Mouse (Mus musculus) mouse trophoblast stem cell (cell line): Measurements from ENCODE around the gene Zfp526.
"Not testable (repeated sequence)": the region's sequence is repeated elsewhere in the genome, so short reads cannot be mapped to it uniquely, and the experiment has no call there.

Experiments used
- in situ Hi-C, 2 experiments: fragments of 300-500 bp; cut with MseI, MboI; formaldehyde crosslinking; loops; 2 replicates in 1 of 2; 3 replicates in 1 of 2; pipeline ENCODE4 v1.15.1; 2025

Gene Zfp526

DNA sequence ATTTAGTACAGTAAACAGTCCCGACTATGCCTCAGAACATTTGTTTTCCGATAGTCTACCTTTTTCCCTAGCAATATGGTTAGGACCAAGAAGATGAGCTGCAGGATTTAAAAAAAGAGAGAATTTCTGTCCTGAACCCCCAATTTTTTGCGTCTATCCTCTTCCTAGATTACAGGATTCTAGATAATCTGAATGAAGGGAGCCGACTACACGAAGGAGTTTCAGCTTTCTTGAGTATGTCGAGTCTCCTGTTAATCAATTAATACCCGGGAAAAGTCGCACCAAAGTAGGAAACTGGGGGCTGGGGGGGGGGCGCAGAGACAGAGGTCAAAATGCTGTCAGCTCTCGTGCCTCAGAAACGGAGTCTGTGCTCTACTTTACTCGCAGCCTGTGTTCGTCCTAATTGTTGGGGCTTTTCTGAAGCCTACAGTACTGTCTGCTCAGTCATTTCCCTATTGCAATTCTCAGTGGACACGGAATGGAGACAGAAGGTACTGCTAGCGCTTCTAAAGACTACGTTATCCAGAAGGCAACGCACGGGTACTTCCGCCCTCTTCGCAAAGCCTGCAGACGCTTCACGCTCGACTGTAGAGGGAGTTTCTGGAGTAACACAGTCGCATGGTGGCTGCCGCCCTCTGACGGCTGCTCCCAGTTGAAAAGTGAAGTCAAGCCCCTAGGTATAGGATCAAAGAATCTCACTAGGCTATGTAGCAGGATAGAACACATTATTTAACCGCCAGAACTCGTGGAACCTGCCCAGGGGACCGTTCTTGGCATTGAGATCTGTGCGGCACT lies 17.8 kb downstream of the Zfp526 start:
- in situ Hi-C loops: loop anchor here in 1 of 2 experiments (5.0 kb wide), 1 partner anchor 38 kb away; no protein-coding TSS in a partner anchor

DNA sequence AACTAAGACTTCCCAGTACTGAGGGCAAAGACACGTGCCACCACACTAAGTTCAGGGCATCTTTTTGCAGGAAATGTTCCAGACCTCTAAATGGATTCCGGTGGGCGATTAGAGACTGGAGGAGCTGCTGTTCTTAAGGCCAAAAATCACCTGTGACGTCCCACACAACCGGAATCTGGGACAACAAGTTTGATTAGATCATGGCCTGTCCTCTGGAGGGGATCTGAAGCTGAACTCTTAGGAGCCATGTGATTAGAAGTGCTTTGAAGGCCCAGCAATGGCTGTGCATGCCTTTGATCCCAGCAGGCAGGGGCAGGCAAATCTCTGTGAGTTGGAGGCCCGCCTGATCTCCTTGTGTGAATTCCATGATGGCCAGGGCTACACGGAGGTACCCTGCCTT lies 19.4 kb downstream of the Zfp526 start:
- in situ Hi-C loops: loop anchor here in 1 of 2 experiments (5.0 kb wide), 1 partner anchor 37 kb away; no protein-coding TSS in a partner anchor

DNA sequence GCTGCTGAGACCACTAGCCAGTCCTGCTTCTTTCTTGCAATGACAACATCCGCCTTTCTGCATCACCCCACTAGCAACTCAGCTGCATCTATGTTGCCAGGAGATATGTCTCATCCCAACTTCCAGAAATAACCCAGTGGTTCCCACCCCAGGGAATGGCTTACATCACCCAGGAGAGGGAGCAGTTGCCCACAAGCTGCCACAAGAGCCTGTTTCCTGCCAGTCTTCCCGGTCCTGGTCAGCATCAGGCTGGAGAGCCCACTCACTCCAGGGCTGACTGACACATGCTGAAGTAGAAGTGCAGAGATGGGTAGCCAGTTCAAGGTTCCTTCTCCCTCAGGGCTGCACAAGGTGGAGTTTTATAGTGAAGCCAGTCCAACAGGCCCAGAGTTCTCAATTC lies 19.8 kb downstream of the Zfp526 start:
- in situ Hi-C loops: loop anchor here in 1 of 2 experiments (5.0 kb wide), 1 partner anchor 36 kb away; no protein-coding TSS in a partner anchor

DNA sequence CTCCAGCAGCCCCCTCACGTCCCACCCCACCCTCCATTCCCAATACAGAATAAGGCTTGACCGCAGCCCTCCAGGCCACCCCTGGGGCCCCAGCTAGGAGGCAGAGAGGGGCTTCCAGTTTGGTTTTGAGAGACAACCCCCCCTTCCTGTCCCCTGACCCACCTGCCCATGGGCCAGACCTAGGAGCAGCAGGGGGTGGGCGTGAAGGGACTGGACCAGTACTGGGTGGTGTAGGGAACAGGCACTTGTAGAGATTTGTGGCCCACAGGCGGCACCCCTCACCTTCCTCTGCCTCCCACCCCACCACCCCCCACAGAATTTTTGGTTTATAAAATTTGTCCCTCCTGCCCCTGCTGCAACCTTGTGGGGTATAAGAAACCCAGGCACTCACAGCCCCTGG lies 22.1 kb downstream of the Zfp526 start:
- in situ Hi-C loops: loop anchor here in 1 of 2 experiments (5.0 kb wide), 1 partner anchor 34 kb away; no protein-coding TSS in a partner anchor

DNA sequence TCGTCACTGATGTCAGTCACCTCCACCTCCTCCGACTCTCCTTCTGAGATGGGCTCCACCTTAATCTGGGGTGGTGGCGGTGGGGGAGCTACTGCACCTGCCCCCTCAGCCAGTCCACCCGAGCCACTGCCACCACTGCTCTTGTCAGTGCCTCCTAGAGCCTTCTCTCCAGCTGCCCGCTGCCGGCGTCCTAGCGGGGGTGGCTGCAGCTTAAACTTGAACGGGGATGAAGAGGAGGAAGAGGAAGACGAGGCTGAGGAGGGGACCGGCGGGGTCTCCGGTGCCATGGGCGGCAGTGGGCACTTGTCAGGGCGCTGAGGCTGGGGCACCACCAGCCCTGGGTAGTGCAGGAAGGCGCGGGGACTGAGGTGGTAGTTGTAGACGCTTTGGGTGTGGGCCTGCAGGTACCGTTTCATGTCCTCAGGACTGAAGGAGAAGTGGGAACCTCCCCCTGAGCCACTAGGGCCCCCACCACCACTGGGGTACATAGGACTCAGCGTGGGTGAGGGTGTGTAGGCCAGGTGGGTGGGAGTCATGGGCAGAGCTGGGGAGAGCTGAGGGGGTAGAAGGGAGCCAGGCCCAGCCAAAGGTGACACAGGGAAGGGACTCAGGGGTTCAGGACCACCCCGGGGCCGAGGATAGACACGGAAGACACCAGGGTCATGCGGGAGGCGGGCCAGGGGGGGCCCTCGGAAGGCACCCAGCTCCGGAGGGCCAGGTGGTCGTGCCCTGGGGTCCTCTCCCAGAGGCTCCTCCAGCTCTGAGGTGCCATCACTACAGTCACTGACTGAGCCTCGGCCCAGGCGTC lies 23.5 kb downstream of the Zfp526 start:
- in situ Hi-C loops: loop anchor here in 1 of 2 experiments (5.0 kb wide), 1 partner anchor 33 kb away; no protein-coding TSS in a partner anchor

DNA sequence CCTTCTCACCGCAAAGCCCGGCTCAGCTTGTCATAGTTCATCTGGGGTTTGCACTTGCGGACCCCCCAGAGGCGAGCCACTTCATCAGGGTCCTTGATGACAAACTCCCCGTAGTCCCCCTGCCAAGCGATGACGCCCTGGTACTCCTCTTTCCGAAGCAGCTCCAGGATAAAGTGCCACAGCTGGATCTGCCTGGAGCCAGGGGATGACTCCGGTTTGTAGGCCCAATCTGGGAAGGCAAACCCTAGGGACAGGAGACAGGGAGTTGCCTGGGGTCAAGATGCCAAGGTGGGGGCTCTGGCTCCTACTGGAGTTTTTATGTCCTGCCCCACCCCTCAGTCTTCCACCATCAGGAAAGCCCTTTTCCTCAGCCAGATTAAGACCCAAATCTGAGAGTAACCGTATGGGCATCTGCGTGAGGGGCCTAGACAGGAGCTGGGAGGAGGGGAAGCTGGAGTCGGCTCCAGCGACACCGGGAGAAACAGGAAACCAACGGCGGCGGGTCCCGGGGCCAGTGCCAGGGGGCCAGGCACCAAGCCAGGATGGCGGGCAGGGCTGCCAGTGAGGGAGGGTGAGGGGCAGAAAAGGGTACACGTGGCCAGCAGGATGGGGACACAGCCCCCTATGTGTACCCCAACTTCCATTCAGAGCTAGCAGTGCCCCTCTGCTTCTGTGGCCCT lies 25.0 kb downstream of the Zfp526 start:
- in situ Hi-C loops: no loop called here

DNA sequence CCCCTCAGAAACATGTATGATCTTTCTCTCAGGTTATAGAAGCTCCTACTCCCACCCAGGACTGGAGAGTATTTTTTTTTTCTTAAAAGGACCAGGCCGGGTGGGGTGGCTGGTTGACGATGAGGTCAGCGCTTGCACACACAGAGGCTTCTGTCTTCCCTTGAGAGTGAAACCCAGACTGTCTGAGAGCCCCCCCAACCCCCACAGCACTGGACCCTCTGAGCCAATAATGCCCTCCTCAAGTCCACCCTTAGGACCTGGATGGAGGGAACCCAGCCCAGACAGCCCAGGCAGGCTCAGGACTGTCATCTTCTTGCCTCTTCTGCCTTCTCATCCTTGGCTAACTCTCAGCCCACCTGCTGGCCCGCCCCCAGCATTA lies 25.5 kb downstream of the Zfp526 start:
- in situ Hi-C loops: no loop called here

DNA sequence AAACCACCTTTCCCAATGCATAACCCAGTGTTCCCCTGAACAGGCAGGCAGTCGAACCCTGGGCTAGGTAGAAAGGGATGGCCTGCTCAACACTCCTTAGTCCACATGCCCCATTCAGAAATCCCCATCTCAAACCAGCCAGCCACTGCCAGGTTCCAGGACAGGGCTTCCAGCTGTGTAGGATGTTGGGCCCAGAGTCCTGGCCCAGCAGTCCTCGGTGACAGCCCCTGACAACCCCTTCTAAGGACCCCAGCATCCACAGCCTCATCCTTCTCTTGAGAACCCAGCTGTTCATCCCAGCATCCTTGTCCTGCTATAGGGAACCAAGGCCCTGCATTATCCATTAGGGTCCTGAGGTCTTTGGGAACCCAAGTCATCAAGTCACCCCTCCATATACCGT lies 26.3 kb downstream of the Zfp526 start:
- in situ Hi-C loops: no loop called here

DNA sequence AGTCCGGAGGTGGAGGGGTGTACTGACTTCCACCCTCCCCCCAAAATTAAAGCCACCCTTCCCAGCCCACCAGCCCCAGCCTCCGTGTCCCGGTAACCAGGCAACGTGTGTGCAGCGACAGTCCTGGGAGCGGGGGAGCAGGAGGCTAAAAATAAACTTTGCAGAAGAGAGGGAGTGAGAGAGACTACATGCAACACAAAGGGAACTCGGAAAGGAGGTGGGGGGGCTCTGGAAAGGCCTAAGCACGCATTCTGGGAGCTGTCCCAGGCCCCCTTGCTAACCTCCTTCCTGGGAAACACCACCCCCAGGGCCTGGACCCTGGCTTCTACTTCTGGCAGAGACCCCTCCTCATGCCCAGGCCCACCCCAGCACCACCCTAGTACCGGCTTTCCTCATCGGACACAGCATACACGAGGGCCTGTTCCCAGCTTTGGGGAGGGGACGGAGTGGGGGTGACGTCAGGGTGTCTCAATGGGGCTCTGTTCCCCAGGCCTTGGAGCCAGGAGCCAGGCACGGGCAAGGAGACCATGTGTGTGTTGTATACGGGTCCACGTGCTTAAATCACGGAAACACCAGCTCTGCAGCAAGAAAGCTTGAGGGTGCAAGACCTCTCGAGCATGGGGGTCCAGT lies 26.9 kb downstream of the Zfp526 start:
- in situ Hi-C loops: no loop called here

DNA sequence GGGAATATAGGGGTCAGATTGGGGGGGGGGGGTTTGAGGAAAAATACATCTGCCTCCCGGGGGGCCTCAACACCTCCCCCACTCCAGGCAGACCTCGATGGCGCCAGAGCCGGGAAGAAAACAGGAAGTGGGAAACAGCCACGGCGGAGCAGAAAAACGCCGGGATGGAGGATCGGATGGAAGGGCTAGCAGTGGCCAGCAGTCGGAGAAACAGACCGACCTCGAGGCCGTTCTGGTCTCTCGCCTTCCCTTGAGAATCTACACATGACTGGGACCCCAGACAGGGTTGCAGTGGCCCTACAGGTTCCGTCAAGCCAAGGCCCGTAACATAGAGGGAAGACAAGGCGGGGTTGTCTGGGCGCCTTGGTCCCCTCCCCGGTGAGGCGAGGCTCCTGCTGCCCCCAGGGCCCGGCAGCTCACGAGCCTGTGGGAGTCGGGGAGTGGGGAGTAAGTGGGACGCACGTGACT lies 27.7 kb downstream of the Zfp526 start:
- in situ Hi-C loops: no loop called here

DNA sequence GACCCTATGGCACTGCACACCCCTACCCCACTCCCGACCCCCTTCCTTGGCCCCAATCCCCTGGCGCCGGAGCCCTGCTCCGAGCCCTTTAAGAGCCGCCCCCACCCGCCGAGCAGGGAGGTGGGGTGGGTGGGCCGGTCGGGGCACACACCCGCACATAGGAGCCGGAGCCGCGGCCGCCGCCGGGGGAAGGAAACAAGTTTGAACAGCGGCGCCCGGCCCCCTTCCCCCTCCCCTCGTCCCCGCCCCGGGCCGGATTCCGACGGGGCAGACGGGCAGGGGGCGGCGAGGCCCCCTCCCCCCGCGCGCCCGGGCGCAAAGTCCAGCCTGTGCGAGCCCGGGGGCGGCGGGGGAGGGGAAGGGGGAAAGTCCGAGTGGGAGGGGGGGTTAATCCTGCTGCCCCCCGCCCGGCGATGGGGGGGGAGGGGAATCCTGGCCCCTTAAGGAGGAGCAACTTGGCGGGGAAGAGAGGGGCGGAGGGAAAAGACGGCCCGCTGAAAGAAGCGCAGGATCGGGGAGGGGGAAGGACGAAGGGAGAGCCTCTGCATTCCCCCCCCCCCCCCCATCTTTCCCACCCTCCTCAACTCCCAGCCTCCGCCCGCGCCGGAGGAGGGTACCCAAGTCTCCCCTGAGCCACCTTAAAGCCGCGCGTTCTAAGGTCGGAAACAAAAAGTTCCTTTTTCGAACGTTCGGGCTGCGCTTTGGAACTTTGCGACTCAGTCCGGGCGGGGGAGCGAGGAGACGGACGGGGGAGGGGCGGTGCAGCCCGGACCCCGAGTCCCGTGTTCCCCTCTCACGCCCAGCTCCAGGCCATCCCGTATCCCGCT lies 28.3 kb downstream of the Zfp526 start:
- in situ Hi-C loops: no loop called here

DNA sequence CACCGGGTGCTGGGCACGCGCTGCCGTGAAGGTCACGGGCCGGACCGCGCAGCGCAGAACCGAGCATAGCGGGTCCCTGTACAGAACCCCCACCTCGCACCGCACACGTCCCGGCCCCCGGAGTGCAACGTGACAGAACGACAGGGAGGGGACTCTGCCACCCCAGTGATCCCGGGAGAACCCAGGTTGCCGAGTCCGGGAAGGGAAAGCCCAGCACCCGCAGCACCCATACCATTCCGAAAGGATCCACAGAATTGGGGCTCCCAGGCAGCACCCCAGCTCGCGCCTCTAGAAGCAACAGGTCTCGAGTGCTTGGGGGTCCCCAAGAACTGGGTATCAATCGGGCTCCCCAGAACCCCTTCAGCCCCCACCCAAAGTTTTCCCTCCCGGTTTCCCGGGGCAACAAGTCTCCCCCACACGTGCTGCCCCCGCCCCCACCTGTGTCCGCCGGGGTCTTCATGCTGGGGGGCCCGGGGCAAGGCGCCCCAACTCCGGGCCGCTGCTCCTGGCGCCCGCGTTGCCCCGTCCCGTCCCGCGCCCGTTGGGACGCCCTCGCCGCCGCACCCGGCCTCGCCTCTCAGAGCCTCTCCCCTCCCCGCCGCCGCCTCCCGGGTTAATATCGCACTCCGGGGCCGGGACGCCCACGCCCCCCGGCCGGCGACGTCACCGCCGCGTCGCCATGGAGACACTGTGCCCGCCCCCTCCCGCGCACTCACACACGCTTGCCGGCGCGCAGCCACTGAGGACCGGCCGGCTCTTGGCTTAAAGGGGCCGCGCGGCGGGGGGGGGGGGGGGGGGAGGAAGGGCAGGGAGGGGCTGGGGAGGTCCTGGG lies 29.1 kb downstream of the Zfp526 start, which contains the start of gene Erf:
Gene Erf, minus strand, starts transcription at position 621 of the 832 bp plus-strand sequence.
- in situ Hi-C loops: no loop called here

DNA sequence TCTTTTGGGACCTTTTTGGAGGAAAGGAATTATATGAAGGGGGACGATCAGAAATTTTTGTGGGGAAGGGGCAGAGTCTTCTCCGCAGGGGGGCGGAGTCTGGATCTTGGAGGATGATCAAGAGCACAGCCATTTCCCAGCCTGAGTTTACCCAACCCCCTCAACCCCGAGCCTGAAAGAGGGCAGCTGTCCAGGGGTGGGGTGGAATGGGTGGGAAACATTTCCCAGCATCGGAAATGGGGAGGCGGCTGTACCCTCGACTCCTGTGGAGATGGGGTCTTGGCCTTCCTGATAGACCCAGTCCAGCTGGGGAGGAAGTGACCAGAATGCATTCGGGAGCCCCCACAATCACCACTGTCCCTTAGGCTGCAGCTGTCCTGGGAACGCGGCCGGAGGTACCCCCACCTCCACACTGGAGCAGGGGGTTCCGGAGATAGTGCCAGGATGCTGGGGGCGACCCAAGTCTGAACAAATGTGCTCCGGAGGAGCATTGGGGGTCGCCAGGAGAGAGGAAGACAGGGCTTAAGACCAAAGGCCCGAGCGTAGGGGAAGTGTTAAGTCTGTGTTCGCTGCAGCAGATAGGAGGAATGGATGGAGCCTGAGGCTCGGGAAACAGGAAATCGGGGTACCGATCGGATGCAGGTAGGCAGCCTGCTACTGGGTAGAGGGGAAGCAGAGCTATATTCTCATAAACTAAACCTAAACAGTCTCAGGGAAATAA lies 30.0 kb downstream of the Zfp526 start:
- in situ Hi-C loops: no loop called here

DNA sequence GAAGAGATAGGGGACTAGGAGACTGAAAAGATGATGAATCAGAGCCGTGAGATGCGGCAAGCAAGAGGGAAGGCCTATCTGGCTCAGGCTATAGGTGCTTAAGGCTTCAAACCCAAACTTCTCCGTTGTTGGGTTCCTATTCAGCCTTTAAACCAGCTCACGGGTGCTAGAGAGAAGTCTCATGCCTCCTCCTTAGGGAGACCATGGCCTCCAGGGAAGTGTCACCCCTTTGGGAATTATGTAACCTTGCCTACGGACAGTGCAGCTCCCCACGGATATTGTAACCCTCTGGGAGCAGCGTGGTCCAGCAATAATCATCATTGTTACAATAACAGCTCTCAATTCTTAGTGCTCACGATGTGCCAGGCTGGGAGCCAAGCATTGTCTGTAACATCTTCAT lies 30.6 kb downstream of the Zfp526 start:
- in situ Hi-C loops: no loop called here

DNA sequence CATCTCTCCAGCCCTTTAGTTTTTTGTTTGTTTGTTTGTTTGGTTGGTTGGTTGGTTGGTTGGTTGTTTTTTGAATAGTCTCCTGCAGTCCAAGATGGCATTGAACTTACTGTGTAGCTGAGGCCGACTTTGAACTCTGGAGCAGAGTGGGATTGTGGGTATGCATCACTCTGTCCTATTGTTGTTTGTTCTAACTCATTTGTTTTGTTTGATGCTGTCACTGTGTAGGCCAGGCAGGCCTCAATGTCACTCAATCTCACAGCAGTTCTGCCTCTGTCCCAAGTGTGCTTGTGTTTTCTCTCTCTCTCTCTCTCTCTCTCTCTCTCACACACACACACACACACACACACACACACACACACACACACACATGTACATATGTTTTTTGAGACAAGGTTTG lies 40.7 kb downstream of the Zfp526 start:
- in situ Hi-C loops: no loop called here

DNA sequence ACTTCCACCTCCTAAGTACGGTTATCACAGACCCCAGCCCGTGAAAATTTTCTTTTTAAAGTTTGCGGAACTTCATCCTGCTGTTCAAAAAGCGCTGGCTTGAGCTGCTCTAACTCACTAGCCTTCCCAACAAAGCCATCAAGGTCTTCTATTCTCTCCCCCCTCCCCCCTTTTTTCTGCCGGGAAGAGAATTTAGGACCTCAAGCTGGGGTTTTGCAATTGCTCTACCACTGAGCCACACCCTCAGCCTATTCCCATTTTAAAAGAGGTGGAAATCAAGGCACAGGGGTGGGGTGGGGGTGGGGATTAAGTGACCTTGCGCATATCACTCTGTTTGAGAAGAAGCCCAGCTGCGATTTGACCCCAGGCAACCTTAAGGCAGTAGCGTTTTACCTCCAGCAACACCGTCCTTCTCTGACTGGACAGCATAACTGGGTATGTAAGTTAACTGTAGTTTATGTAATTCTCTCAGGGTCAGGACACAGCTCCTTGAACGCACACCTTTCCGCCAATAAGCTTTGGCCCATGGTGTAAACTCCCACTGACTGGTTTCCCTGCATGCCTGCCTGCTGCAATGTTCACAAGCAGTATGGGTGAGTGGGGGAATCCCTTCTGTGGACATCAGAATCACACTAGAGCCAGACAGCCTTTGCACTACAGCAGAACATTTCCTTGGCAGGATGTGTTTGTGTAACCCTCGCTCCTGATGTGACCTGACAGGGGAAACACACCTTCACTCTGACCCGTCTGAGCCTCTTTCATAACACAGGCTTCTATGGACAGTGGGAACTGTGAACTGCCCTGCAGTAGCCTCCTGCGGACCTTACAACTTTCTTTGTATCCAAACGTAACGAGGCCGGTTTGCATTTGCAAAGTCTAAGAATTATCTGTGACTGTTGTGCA lies 43.0 kb downstream of the Zfp526 start:
- in situ Hi-C loops: no loop called here

DNA sequence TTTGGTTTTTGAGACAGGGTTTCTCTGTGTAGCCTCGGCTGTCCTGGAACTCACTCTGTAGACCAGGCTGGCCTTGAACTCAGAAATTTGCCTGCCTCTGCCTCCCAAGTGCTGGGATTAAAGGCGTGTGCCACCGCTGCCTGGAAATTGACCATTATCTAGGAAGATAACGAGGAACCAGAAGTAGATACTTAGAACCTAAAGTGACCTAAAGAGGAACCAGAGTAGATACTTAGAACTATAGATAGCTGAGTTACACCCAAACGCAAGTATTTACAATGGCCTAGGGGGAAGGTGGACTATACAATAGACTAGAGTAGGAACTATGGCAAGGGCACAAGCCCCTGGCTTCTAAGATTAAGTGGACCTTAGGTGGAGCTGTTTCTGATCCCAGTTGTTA lies 44.5 kb downstream of the Zfp526 start:
- in situ Hi-C loops: not testable (repeated sequence)
